Mouse (Mus musculus): ENCODE measurements at regions not wholly inside any gene's neighbourhood (a gene's known extent, or its start where the extent isn't known, plus 50 kb on each side); places are given as distances from the start of the nearest gene placed in this dataset.

DNA sequence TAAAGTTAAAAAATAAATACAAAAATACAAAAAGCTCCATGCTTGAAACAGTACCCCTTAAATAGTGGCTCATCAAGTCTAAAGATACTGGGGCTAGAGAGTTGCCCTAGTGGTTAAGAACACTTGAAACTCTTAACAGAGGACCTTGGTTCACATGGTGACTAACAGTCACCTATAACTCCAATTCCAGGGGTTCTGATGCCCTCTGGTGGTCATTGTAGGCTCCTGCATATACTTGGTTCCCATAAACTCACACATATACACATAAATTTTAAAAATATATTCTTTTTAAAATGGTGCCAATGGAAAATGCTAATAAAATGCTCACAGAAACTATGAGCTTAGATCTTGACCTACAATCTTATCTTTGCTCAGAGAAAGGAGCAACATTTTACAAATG is 286.4 kb downstream of the Pdcd6ip start:
- TF ChIP-seq POLR2AphosphoS2 (IDR thresholded peaks at IDR 0.05; ENCODE audit: insufficient read length, low read depth), result no peak
- TF ChIP-seq POLR2A (IDR thresholded peaks at IDR 0.05; ENCODE audit: insufficient read length, low read depth), result no peak
- TF ChIP-seq CEBPB (IDR thresholded peaks at IDR 0.05; ENCODE audit: insufficient read depth, poor library complexity, severe bottlenecking), result no peak
- TF ChIP-seq TCF12 (IDR thresholded peaks at IDR 0.05; ENCODE audit: insufficient read depth, poor library complexity, severe bottlenecking), result no peak
- TF ChIP-seq MYOG (IDR thresholded peaks at IDR 0.05; ENCODE audit: control insufficient read depth in 1 of 3, insufficient read depth in 1 of 3, insufficient read length in 2 of 3, low read depth in 2 of 3), result no peak
- no peak for TF ChIP-seq E2F4 (IDR thresholded peaks at IDR 0.05; ENCODE audit: insufficient read depth)
- TF ChIP-seq SRF (IDR thresholded peaks at IDR 0.05; ENCODE audit: control insufficient read depth, insufficient read length, low read depth), result no peak

Measured in myocyte (in vitro differentiated cells).